Mouse (Mus musculus): ENCODE results near the gene Zfp426. TPM values are rescaled to one million over a fixed set of nuclear protein-coding genes. Genes with fewer than 3 reads are reported as not detected.

Gene Zfp426
- polyA plus RNA-seq, 1 experiment from 2014 or later: 27.5 TPM

DNA sequence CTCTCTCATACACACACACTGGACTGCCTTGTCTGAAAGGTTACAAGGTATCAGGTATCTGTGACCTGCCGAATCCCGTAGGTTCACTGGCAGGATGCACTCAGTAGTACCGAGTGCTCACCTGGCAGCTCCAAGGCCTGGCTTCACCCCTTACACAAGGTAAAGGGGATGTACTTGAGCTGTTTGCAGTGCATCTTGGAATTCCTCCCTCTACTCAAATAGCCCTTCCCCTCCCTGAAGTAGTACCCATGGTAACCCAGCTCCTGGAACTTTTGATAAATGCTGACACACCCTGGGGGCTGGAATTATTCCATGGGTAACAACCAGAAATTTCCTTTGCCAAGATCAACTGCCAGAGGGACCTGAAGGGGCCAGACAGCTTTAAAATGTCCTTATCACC lies 21.5 kb upstream of the Zfp426 start:
- H3K9me3 ChIP-seq (ENCODE audit: control insufficient read depth, low read depth, low read length): no peaks in the 10 kb centered on the region
- H3K27me3 ChIP-seq (ENCODE audit: control insufficient read depth, insufficient read depth, low read length): no peaks in the 10 kb centered on the region
- peaks cover 9% of the 10 kb centered on the region; the same call in 1 of the 2 replicates for H3K4me1 ChIP-seq (ENCODE audit: control insufficient read depth, insufficient read depth, low read length)
- no peak overlapping the region for H3K27ac ChIP-seq (ENCODE audit: low read length)
- 0 out of 2 replicates have a peak, but pooled peaks have one; percentile 37 for ATAC-seq (ENCODE audit: insufficient number of reproducible peaks, insufficient read depth, low FRiP score, low read depth)
- H3K36me3 ChIP-seq (ENCODE audit: control insufficient read depth, insufficient read depth, low read length): peaks cover 32% of the 10 kb centered on the region
- H3K9ac ChIP-seq (replicated peaks; ENCODE audit: low read depth, low read length): no peak overlapping the region
- WGBS: 68% methylated on average over 3 of the region's 3 CpGs
- H3K4me2 ChIP-seq (replicated peaks; ENCODE audit: low read depth, low read length): no peak overlapping the region
- H3K4me3 ChIP-seq (ENCODE audit: low read depth, low read length): no peak overlapping the region

GRCm38 (mm10) chr9:20512714-20513113 lies 20.2 kb upstream of the Zfp426 start:
- Histone ChIP-seq H3K27ac (ENCODE audit: low read length) (no peak overlapping the region), H3K27me3 (ENCODE audit: control insufficient read depth, insufficient read depth, low read length) (no peaks in the 10 kb centered on the region), H3K4me2 (replicated peaks; ENCODE audit: low read depth, low read length) (no peak overlapping the region), H3K4me3 (ENCODE audit: low read depth, low read length) (no peak overlapping the region), H3K4me1 (ENCODE audit: control insufficient read depth, insufficient read depth, low read length) (peaks cover 7% of the 10 kb centered on the region; the same call in 1 of the 2 replicates), H3K36me3 (ENCODE audit: control insufficient read depth, insufficient read depth, low read length) (peaks cover 29% of the 10 kb centered on the region), H3K9me3 (ENCODE audit: control insufficient read depth, low read depth, low read length) (no peaks in the 10 kb centered on the region), H3K9ac (replicated peaks; ENCODE audit: low read depth, low read length) (no peak overlapping the region)
- 73% methylated on average over 8 of the region's 8 CpGs for WGBS
- no peak for ATAC-seq (ENCODE audit: insufficient number of reproducible peaks, insufficient read depth, low FRiP score, low read depth)

GRCm38 (mm10) chr9:20511645-20512044 lies 19.1 kb upstream of the Zfp426 start:
- Histone ChIP-seq H3K4me2 (replicated peaks; ENCODE audit: low read depth, low read length) (no peak overlapping the region), H3K36me3 (ENCODE audit: control insufficient read depth, insufficient read depth, low read length) (peaks cover 32% of the 10 kb centered on the region), H3K4me1 (ENCODE audit: control insufficient read depth, insufficient read depth, low read length) (peaks cover 7% of the 10 kb centered on the region; the same call in 1 of the 2 replicates), H3K9ac (replicated peaks; ENCODE audit: low read depth, low read length) (no peak overlapping the region), H3K27me3 (ENCODE audit: control insufficient read depth, insufficient read depth, low read length) (no peaks in the 10 kb centered on the region), H3K4me3 (ENCODE audit: low read depth, low read length) (no peak overlapping the region), H3K9me3 (ENCODE audit: control insufficient read depth, low read depth, low read length) (no peaks in the 10 kb centered on the region), H3K27ac (ENCODE audit: low read length) (no peak overlapping the region)
- WGBS: 81% methylated on average over 4 of the region's 4 CpGs
- ATAC-seq (ENCODE audit: insufficient number of reproducible peaks, insufficient read depth, low FRiP score, low read depth): no peak

GRCm38 (mm10) chr9:20510346-20510745 lies 17.8 kb upstream of the Zfp426 start:
- H3K36me3 ChIP-seq (ENCODE audit: control insufficient read depth, insufficient read depth, low read length): peaks cover 35% of the 10 kb centered on the region
- H3K4me3 ChIP-seq (ENCODE audit: low read depth, low read length): no peak overlapping the region
- ATAC-seq (ENCODE audit: insufficient number of reproducible peaks, insufficient read depth, low FRiP score, low read depth): no peak
- H3K9me3 ChIP-seq (ENCODE audit: control insufficient read depth, low read depth, low read length): no peaks in the 10 kb centered on the region
- no peak overlapping the region for H3K4me2 ChIP-seq (replicated peaks; ENCODE audit: low read depth, low read length)
- peaks cover 7% of the 10 kb centered on the region; the same call in 1 of the 2 replicates for H3K4me1 ChIP-seq (ENCODE audit: control insufficient read depth, insufficient read depth, low read length)
- WGBS: 76% methylated on average over 1 of the region's 1 CpGs
- H3K27ac ChIP-seq (ENCODE audit: low read length): no peak overlapping the region
- no peak overlapping the region for H3K9ac ChIP-seq (replicated peaks; ENCODE audit: low read depth, low read length)
- H3K27me3 ChIP-seq (ENCODE audit: control insufficient read depth, insufficient read depth, low read length): no peaks in the 10 kb centered on the region

GRCm38 (mm10) chr9:20509676-20510075 lies 17.1 kb upstream of the Zfp426 start:
- H3K36me3 ChIP-seq (ENCODE audit: control insufficient read depth, insufficient read depth, low read length): peaks cover 36% of the 10 kb centered on the region
- WGBS: 77% methylated on average over 3 of the region's 3 CpGs

DNA sequence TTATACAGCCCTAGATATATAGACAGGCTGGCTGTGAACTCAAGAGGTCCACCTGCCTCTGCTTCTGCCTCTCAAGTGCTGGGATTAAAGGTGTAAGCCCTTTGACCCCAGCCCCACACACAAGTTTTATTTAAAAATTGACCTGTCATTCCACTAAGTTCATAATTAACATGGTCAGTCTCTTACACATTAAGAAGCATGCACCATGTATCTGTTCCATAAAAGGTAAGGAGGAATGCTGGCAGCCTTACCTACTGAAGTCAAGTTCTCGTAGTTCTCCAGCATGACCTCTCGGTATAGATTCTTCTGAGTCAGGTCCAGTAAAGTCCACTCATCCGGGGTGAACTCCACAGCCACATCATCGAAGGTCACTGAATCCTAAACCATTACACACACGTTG lies 12.3 kb upstream of the Zfp426 start:
- Histone ChIP-seq H3K9me3 (ENCODE audit: control insufficient read depth, low read depth, low read length) (no peaks in the 10 kb centered on the region), H3K4me1 (ENCODE audit: control insufficient read depth, insufficient read depth, low read length) (no peaks in the 10 kb centered on the region), H3K4me2 (replicated peaks; ENCODE audit: low read depth, low read length) (no peak overlapping the region), H3K27me3 (ENCODE audit: control insufficient read depth, insufficient read depth, low read length) (no peaks in the 10 kb centered on the region), H3K36me3 (ENCODE audit: control insufficient read depth, insufficient read depth, low read length) (peaks cover 67% of the 10 kb centered on the region), H3K4me3 (ENCODE audit: low read depth, low read length) (no peak overlapping the region), H3K27ac (ENCODE audit: low read length) (no peak overlapping the region), H3K9ac (replicated peaks; ENCODE audit: low read depth, low read length) (no peak overlapping the region)
- WGBS: 84% methylated on average over 5 of the region's 5 CpGs
- ATAC-seq (ENCODE audit: insufficient number of reproducible peaks, insufficient read depth, low FRiP score, low read depth): no peak

More at GRCm38 (mm10) chr9:20509676-20510075, 17.1 kb upstream of the Zfp426 start:
- Histone ChIP-seq H3K4me3 (ENCODE audit: low read depth, low read length) (no peak overlapping the region), H3K27ac (ENCODE audit: low read length) (no peak overlapping the region), H3K4me2 (replicated peaks; ENCODE audit: low read depth, low read length) (no peak overlapping the region), H3K27me3 (ENCODE audit: control insufficient read depth, insufficient read depth, low read length) (no peaks in the 10 kb centered on the region), H3K4me1 (ENCODE audit: control insufficient read depth, insufficient read depth, low read length) (peaks cover 7% of the 10 kb centered on the region; the same call in 1 of the 2 replicates), H3K9me3 (ENCODE audit: control insufficient read depth, low read depth, low read length) (no peaks in the 10 kb centered on the region), H3K9ac (replicated peaks; ENCODE audit: low read depth, low read length) (no peak overlapping the region)
- ATAC-seq (ENCODE audit: insufficient number of reproducible peaks, insufficient read depth, low FRiP score, low read depth): no peak

DNA sequence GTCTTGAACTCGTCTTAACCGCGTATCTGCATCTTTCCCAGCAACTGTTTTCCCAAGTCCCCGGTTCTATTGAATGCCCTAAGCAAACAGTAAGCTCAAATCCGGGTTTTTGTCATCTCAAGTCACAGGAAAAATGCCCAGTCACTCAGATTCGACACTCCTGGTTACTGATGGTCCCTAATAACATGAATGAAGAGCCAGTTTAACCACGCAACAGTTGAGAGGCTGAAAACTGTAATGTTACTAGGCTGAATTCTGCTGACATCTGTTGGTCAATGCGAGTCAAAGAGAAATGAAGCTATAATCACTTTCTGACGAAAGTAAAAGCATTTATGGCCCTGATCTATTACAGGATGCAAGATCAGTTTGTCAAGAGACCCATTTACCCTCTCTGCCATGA lies 735 bp upstream of the Zfp426 start:
- Histone ChIP-seq H3K9me3 (ENCODE audit: control insufficient read depth, low read depth, low read length) (no peaks in the 10 kb centered on the region), H3K9ac (replicated peaks; ENCODE audit: low read depth, low read length) (peak overlapping the region; percentile 63), H3K36me3 (ENCODE audit: control insufficient read depth, insufficient read depth, low read length) (peaks cover 20% of the 10 kb centered on the region), H3K4me3 (ENCODE audit: low read depth, low read length) (peak overlapping the region; percentile 73), H3K4me2 (replicated peaks; ENCODE audit: low read depth, low read length) (peak overlapping the region; percentile 94), H3K4me1 (ENCODE audit: control insufficient read depth, insufficient read depth, low read length) (peaks cover 3% of the 10 kb centered on the region; the same call in 1 of the 2 replicates), H3K27ac (ENCODE audit: low read length) (peak overlapping the region; percentile 92), H3K27me3 (ENCODE audit: control insufficient read depth, insufficient read depth, low read length) (no peaks in the 10 kb centered on the region)
- 7% methylated on average over 9 of the region's 9 CpGs for WGBS
- ATAC-seq (ENCODE audit: insufficient number of reproducible peaks, insufficient read depth, low FRiP score, low read depth): no peak

- WGBS: 7% methylated on average over 20 of the region's 20 CpGs
- H3K4me2 ChIP-seq (replicated peaks; ENCODE audit: low read depth, low read length): peak overlapping the region; percentile 94
- H3K9ac ChIP-seq (replicated peaks; ENCODE audit: low read depth, low read length): peak overlapping the region; percentile 63
Observed at GRCm38 (mm10) chr9:20491858-20492526, 554 bp downstream of the Zfp426 start.

More at GRCm38 (mm10) chr9:20491858-20492526, 554 bp downstream of the Zfp426 start:
- Histone ChIP-seq H3K9me3 (ENCODE audit: control insufficient read depth, low read depth, low read length) (no peaks in the 10 kb centered on the region), H3K27ac (ENCODE audit: low read length) (peak overlapping the region; percentile 92), H3K36me3 (ENCODE audit: control insufficient read depth, insufficient read depth, low read length) (peaks cover 7% of the 10 kb centered on the region), H3K27me3 (ENCODE audit: control insufficient read depth, insufficient read depth, low read length) (no peaks in the 10 kb centered on the region), H3K4me3 (ENCODE audit: low read depth, low read length) (peak overlapping the region; percentile 73), H3K4me1 (ENCODE audit: control insufficient read depth, insufficient read depth, low read length) (peaks cover 3% of the 10 kb centered on the region; the same call in 1 of the 2 replicates)
- ATAC-seq (ENCODE audit: insufficient number of reproducible peaks, insufficient read depth, low FRiP score, low read depth): no peak; the same call in 1 of the 2 replicates

All from stomach, embryonic 14.5 days (tissue).